Mouse (Mus musculus) hindbrain, embryonic 10.5 days (tissue): ENCODE results near the gene Cenpm. TPM values are rescaled to one million over a fixed set of nuclear protein-coding genes. Genes with fewer than 3 reads are reported as not detected.
"Not testable (repeated sequence)": the region's sequence is repeated elsewhere in the genome, so short reads cannot be mapped to it uniquely, and the experiment has no call there.

Experiments
- DNase-seq: peaks from one replicate; pipeline ENCODE4 v3.0.0-alpha.2; 2017; ENCODE audit warnings: low spot score
- H3K27ac ChIP-seq: fragments of 300-500 bp; sonication (generic); 2 replicates; pipeline ENCODE4 v1.5.1; 2016; ENCODE audit warnings: mild to moderate bottlenecking, moderate library complexity
- H3K27me3 ChIP-seq: fragments of 300-500 bp; sonication (generic); 2 replicates; pipeline ENCODE4 v1.6.1; 2016; ENCODE audit warnings: mild to moderate bottlenecking; ENCODE audit not compliant: poor library complexity, insufficient read depth, severe bottlenecking
- H3K36me3 ChIP-seq: fragments of 300-500 bp; sonication (generic); 2 replicates; pipeline ENCODE4 v1.6.1; 2016; ENCODE audit warnings: mild to moderate bottlenecking, moderate library complexity
- H3K4me1 ChIP-seq: fragments of 300-500 bp; sonication (generic); replicated peaks from 2 replicates; pipeline ENCODE4 v1.6.1; 2016; ENCODE audit warnings: mild to moderate bottlenecking
- H3K4me3 ChIP-seq: fragments of 300-500 bp; sonication (generic); 2 replicates; pipeline ENCODE4 v1.5.1; 2016; ENCODE audit warnings: mild to moderate bottlenecking, moderate library complexity
- H3K9me3 ChIP-seq: fragments of 300-500 bp; sonication (generic); 2 replicates; pipeline ENCODE4 v1.6.1; 2016; ENCODE audit warnings: mild to moderate bottlenecking, moderate library complexity
- WGBS: fragments of 180-500 bp; shearing (Covaris S2); methylation state at CpG from one replicate; pipeline ENCODE4 v1.1.7; 2016; 5-methylcytosine and 5-hydroxymethylcytosine counted together
- polyA plus RNA-seq: library from polyadenylated mRNA; unstranded; fragments of >200 nt; fragmentation: Nextera tagmentation; extraction: Ambion mirVana; gene quantifications from 2 replicates; pipeline ENCODE4 v1.2.1, GENCODE M21; 2016

Gene Cenpm
- polyA plus RNA-seq, 1 experiment from 2014 or later, result 92.6 TPM

DNA sequence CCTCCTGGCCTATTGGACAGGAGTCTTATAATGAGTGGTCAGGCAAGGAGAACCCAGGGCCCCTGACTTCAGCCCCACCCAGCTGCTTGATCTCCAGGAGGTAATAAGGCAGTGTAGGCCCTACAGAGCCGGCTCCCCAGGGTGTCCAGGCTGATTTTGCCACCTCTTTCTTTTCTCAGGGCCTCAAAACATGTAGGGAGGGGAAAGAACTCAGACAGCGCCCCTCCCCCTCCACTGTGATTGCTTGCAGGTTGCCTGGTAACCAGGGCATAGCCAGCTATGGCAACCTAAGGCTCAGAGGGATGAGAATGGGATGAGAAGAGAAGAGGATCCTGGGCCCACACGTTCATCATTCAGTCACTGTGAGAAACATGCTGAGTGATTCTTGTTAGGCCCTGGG is 23.6 kb upstream of the Cenpm start:
- 11% methylated on average over 3 of the region's 3 CpGs for WGBS
- H3K4me1 ChIP-seq, result peaks cover 48% of the 10 kb centered on the region
- H3K4me3 ChIP-seq, result no peak overlapping the region
- no peaks in the 10 kb centered on the region for H3K9me3 ChIP-seq
- peak overlapping the region; percentile 80 for H3K27ac ChIP-seq
- peak; percentile 70 for DNase-seq
- peaks cover 32% of the 10 kb centered on the region for H3K27me3 ChIP-seq
- no peaks in the 10 kb centered on the region for H3K36me3 ChIP-seq

DNA sequence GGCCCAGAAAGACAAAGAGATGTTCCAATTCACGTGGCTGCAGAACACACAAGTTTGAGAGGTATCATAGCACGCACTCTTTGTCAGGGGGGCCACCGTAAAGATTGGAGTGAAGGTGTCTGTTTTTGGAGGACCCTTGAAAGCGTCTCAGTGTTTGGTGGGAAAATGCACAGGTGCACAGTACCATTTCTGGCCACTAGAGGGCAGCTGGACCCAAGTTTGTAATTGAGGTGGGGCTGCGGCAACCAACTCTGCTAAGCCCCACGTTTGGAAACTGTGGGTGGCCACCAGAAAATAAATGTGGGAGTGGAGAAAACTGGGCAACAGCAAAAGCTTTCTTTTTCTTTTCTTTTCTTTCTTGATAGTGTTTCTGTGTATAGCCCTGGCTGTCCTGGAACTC is 21.8 kb upstream of the Cenpm start:
- H3K27me3 ChIP-seq, result peaks cover 13% of the 10 kb centered on the region
- no peak overlapping the region for H3K27ac ChIP-seq
- H3K4me3 ChIP-seq, result no peak overlapping the region
- H3K36me3 ChIP-seq, result no peaks in the 10 kb centered on the region
- DNase-seq, result peak; percentile 71
- 19% methylated on average over 6 of the region's 6 CpGs for WGBS
- H3K4me1 ChIP-seq, result peaks cover 40% of the 10 kb centered on the region
- no peaks in the 10 kb centered on the region for H3K9me3 ChIP-seq

DNA sequence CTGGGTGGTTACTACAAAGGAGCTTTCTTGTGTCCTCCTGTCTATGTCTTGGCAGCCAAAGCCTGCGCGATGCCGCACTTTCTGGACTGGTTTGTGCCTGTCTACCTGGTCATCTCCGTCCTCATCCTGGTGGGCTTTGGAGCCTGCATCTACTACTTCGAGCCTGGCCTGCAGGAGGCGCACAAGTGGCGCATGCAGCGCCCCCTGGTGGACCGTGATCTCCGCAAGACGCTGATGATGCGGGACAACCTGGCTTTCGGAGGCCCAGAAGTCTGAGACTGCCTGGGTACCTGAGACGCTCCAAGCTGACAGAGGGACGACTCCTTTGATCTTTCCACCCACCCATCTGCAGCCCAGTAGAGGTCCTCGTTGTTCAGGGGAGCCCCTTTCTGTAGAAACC is 15.0 kb upstream of the Cenpm start:
- Histone ChIP-seq H3K36me3 (no peaks in the 10 kb centered on the region), H3K9me3 (no peaks in the 10 kb centered on the region), H3K4me3 (no peak overlapping the region), H3K4me1 (peaks cover 23% of the 10 kb centered on the region), H3K27ac (no peak overlapping the region), H3K27me3 (peaks cover 18% of the 10 kb centered on the region; the same call in 1 of the 2 replicates)
- WGBS, result 13% methylated on average over 16 of the region's 16 CpGs
- peak; percentile 80 for DNase-seq

DNA sequence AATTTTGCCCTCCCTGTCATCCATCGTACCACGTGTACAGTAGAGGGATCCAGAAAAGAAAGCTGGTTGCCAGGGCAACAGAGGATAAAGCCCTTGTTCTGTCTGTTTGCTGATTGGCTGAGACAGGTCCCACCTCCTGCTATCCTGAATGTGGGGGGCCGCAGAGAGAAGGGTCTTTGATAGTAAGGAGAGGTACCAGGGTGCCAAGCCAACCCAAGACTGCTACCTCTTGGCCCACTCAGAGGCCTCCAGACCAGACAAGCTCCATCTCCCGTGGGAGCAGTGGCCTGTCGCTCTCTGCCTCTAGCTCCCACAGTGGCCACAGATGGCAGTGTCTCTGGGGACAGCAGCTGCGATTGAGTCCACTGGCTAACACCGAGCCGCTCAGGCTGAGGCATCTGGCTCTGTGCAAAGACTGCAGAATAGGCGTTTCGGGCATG is 11.4 kb upstream of the Cenpm start:
- Histone ChIP-seq H3K27ac (peak overlapping the region; percentile 62), H3K4me3 (peak overlapping the region; percentile 38), H3K36me3 (no peaks in the 10 kb centered on the region), H3K9me3 (0 out of 2 replicates have a peak, but pooled peaks cover 7% of the 10 kb centered on the region), H3K27me3 (peaks cover 15% of the 10 kb centered on the region; the same call in 1 of the 2 replicates), H3K4me1 (peaks cover 25% of the 10 kb centered on the region)
- DNase-seq, result peak; percentile 61
- 18% methylated on average over 10 of the region's 10 CpGs for whole genome bisulfite sequencing

DNA sequence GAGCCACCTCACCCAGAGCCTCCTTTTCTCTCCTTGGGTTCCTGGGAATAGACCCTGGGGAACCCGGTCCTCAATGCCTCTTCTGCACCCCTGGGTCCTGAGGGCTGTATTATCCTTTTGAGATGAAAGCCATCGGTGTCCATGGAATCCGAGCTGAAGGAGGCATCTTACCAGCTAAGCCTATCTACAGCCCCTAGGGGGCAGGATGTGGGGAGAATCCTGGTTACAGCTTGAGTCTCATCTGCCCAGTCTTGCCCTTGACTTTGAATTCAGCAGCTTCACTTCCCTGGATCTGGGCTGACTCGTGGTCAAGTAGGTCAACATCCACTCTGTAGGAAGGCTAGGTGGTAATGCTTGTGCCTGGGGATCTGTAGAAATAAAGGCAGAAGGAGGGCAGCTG is 10.7 kb upstream of the Cenpm start:
- no peak overlapping the region for H3K4me3 ChIP-seq
- 53% methylated on average over 4 of the region's 4 CpGs for WGBS
- H3K9me3 ChIP-seq, result 0 out of 2 replicates have a peak, but pooled peaks cover 7% of the 10 kb centered on the region
- H3K36me3 ChIP-seq, result no peaks in the 10 kb centered on the region
- no peak for DNase-seq
- H3K4me1 ChIP-seq, result peaks cover 25% of the 10 kb centered on the region
- peaks cover 10% of the 10 kb centered on the region; the same call in 1 of the 2 replicates for H3K27me3 ChIP-seq
- H3K27ac ChIP-seq, result peak overlapping the region; percentile 62; the same call in 1 of the 2 replicates

DNA sequence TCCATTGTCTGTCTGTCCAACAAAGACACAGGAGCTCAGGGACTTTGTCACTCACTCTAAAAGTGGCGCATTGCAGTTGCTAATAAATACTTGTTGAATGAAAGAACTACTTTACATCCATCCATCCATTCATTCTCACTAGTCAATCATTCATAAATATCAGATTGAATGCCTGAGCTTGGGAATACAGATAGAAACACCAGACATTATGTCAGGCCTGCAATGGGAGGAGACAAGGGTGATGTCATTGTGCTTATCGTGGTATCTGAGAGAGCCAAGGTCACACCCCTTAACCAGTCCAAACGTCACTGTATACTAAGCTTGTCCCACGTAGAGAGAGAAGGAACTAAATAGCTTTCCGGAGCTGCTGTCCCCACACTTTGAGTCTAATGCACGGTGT is 7.5 kb upstream of the Cenpm start, which contains the start of gene 1500009C09Rik:
TSS of gene 1500009C09Rik (plus strand) at position 301 of the 400 bp plus-strand sequence.
- peaks cover 25% of the 10 kb centered on the region for H3K4me1 ChIP-seq
- no peak within 1 kb of the TSS for H3K4me3 ChIP-seq
- DNase-seq, result no peak
- H3K27me3 ChIP-seq, result no peaks in the 10 kb centered on the region
- H3K9me3 ChIP-seq, result 0 out of 2 replicates have a peak, but pooled peaks cover 7% of the 10 kb centered on the region
- no peaks in the 10 kb centered on the region for H3K36me3 ChIP-seq
- H3K27ac ChIP-seq, result no peak within 1 kb of the TSS
- 93% methylated on average over 6 of the region's 6 CpGs for WGBS

DNA sequence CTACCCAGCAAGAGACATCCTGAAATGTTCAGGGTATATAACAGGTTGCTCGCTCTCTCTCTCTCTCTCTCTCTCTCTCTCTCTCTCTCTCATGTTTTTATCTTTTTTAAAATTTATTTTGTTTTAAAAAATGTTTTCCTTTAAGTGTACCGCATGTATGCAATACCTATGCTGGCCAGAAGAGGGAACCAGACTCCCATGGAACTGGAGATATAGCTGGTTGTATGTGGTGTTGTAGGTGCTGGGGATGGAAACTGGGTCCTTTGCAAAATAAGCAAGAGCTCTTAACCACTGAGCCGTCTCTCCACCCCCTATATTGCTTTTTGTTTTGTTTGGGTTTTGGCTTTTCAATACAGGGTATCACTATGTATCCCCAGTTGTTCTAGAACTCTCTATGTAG is 7.0 kb upstream of the Cenpm start:
- H3K36me3 ChIP-seq, result no peaks in the 10 kb centered on the region
- no peaks in the 10 kb centered on the region for H3K27me3 ChIP-seq
- DNase-seq, result no peak
- no peak overlapping the region for H3K4me3 ChIP-seq
- WGBS, result 93% methylated on average over 3 of the region's 3 CpGs
- H3K27ac ChIP-seq, result no peak overlapping the region
- 0 out of 2 replicates have a peak, but pooled peaks cover 7% of the 10 kb centered on the region for H3K9me3 ChIP-seq
- H3K4me1 ChIP-seq, result peaks cover 21% of the 10 kb centered on the region

DNA sequence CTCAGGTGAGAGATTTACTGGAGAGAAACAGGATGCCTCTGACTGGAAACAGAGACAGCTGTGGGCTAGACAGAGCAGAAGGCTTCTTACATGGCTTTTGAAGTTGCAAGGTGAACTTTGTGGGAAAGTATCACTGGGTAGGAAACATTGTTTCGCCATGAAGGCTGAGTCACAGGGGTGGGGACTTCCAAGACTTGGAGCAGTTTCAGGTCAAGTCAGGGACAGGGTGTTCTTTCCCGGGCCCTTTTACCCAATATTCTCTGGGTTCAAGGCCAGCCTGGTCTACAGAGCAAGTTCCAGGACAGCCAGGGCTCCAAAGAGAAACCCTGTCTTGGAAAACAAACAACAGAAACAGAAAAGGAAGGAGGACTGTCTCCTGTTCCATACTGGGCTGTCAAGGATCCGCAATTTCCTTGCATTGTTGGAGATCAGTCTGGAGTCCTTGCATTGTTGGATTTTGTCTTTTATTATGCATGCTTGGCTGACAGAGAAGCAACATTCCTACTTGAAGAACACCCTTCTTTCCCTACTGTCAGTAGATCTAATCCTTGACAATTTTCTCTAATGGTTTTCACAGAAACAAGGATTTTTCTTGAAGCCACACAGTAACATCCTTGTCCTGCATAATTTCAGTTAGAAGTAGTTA is 2.7 kb upstream of the Cenpm start:
- H3K27me3 ChIP-seq, result peaks cover 3% of the 10 kb centered on the region; the same call in 1 of the 2 replicates
- H3K36me3 ChIP-seq, result no peaks in the 10 kb centered on the region
- H3K4me3 ChIP-seq, result no peak overlapping the region
- WGBS, result 80% methylated on average over 3 of the region's 3 CpGs
- H3K9me3 ChIP-seq, result 0 out of 2 replicates have a peak, but pooled peaks cover 7% of the 10 kb centered on the region
- no peak for DNase-seq
- peaks cover 14% of the 10 kb centered on the region for H3K4me1 ChIP-seq
- no peak overlapping the region for H3K27ac ChIP-seq

DNA sequence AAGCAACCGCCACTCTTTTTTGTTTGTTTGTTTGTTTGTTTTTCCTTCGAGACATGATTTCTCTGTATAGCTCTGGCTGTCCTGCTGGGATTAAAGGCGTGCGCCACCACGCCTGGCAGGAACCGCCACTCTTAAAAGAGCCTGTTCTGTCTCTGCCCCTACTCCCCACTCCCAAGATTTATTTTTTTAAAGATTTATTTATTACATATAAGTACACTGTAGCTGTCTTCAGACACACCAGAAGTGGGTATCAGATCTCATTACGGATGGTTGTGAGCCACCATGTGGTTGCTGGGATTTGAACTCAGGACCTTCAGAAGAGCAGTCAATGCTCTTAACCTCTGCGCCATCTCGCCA is 235 bp upstream of the Cenpm start:
- WGBS, result 24% methylated on average over 9 of the region's 9 CpGs
- H3K4me1 ChIP-seq, result peaks cover 14% of the 10 kb centered on the region
- H3K4me3 ChIP-seq, result peak overlapping the region; percentile 80
- not testable (repeated sequence) for H3K36me3 ChIP-seq, H3K27me3 ChIP-seq, H3K9me3 ChIP-seq, DNase-seq
- H3K27ac ChIP-seq, result peak overlapping the region; percentile 96

DNA sequence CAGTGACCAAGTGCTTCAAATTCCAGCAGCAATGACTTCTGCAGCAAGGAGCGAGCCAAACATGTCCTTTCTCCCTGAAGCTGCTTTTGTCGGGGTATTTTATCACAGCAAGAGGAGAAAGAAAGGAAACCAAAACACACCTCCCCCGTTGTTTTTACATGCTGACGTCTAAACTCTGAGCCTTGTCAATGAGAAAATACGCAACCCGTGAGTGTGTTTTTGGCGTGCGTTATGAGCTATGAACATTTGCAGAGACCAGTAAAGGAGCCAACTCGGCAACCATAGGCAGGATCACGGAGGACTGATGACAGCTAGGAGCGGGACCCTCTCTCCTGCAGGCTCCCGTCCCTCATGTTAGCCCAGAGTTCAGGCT is 820 bp downstream of the Cenpm start:
- H3K36me3 ChIP-seq, result peaks cover 17% of the 10 kb centered on the region
- H3K27ac ChIP-seq, result peak overlapping the region; percentile 96
- H3K4me1 ChIP-seq, result peaks cover 14% of the 10 kb centered on the region
- no peak for DNase-seq
- no peaks in the 10 kb centered on the region for H3K9me3 ChIP-seq
- WGBS, result 10% methylated on average over 12 of the region's 12 CpGs
- peaks cover 3% of the 10 kb centered on the region; the same call in 1 of the 2 replicates for H3K27me3 ChIP-seq
- peak overlapping the region; percentile 80 for H3K4me3 ChIP-seq

DNA sequence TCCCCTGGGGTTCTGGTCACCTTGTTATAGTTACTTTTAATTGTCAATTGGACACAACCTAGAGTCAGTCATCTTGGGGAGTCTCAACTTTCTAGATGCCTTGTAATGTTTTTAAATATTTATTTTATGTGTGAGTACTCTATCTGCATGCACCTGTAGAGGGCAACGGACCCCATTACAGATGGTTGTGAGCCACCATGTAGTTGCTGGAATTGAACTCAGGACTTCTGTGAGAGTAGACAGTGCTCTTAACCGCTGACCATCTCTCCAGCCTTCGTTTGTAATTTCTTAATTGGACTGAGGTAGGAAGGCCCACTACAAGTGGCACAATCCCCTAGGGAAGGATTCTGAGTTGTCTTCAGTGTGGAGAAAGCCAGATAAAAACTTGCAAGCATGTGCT is 1.2 kb downstream of the Cenpm start:
- H3K27me3 ChIP-seq, result peaks cover 3% of the 10 kb centered on the region; the same call in 1 of the 2 replicates
- peaks cover 14% of the 10 kb centered on the region for H3K4me1 ChIP-seq
- H3K36me3 ChIP-seq, result peaks cover 21% of the 10 kb centered on the region
- no peaks in the 10 kb centered on the region for H3K9me3 ChIP-seq
- WGBS, result 81% methylated on average over 3 of the region's 3 CpGs
- peak overlapping the region; percentile 80 for H3K4me3 ChIP-seq
- DNase-seq, result no peak
- peak overlapping the region; percentile 96 for H3K27ac ChIP-seq

DNA sequence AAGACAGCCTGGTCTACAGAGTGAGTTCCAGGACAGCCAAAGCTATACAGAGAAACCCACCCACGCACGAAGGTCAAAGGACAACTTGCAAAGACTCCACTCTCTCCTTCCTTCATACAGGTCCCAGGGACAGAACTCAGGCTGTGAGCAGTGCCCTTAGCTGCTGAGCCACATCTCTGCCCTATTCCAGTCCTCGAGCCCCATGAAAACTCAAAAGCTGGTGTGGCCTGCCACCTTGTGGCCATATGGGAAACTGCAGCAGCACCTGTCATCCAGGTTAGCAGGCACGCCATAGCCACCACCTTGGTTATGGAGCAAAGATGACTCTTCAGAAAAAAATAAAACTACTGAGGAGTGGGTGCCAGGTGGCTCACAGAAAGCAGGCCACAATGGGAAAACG is 8.0 kb downstream of the Cenpm start:
- DNase-seq, result peak; percentile 83
- Histone ChIP-seq H3K4me3 (no peak overlapping the region), H3K27ac (no peak overlapping the region), H3K4me1 (peaks cover 11% of the 10 kb centered on the region), H3K27me3 (no peaks in the 10 kb centered on the region), H3K9me3 (no peaks in the 10 kb centered on the region), H3K36me3 (peaks cover 49% of the 10 kb centered on the region)
- WGBS, result 23% methylated on average over 5 of the region's 5 CpGs

DNA sequence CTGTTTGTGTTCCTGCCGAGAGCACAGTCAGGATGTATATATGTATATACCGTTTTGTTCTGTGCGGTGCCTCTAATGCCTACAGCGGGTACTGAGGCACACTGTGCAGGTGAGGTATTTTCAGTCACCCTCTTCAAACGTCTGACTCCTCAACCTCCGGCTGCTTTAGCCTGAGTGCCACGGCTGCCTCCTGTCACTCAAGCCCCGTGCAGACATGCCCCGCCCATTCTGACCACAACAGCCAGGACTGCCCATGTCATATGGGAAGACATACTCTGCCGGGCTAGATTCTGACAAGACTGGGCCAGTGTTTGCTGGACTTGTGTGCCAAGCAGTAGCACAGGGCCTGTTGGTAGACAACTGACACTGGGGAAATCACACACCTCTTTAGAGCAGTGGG is 8.9 kb downstream of the Cenpm start:
- Histone ChIP-seq H3K36me3 (peaks cover 44% of the 10 kb centered on the region), H3K9me3 (no peaks in the 10 kb centered on the region), H3K27ac (no peak overlapping the region), H3K4me3 (no peak overlapping the region), H3K4me1 (peaks cover 13% of the 10 kb centered on the region), H3K27me3 (no peaks in the 10 kb centered on the region)
- no peak for DNase-seq
- 78% methylated on average over 10 of the region's 10 CpGs for WGBS
